Mouse (Mus musculus) layer of hippocampus, postnatal 25 days (tissue): ENCODE measurements around the gene Coq2. TPM values are rescaled to one million over a fixed set of nuclear protein-coding genes. Genes with fewer than 3 reads are reported as not detected.

Experiments
- DNase-seq, 2 experiments: peaks; one replicate each; pipeline ENCODE4 v3.0.0; 2022; ENCODE audit warnings: mixed read lengths in 2 of 2, low spot score in 1 of 2; ENCODE audit errors: extremely low spot score in 1 of 2
- total RNA-seq, 2 experiments: library from RNA; stranded (reverse); gene quantifications; 2 replicates each; pipeline ENCODE4 v1.2.3; 2021

The Coq2 gene
- total RNA-seq, 2 experiments from 2014 or later = 72.4 to 78.9 TPM

DNA sequence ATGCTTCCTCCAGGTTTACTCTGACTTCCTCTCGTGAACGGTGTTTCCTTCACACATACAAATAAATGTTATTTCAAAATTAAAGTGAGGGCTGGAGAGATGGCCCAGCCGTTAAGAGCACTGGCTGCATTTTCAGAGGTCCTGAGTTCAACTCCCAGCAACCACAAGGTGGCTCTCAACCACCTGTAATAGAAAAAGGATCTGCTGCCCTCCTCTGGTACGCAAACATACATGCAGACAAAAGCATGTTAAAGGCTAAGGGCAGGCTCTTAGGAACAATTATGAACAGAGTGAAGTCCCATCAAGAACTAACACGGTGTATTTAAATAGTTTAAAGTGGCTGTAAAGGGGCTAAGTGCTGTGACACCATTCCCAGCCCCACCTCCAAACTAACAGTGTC is 11.1 kb downstream of the Coq2 start:
- DNase-seq = no peak

DNA sequence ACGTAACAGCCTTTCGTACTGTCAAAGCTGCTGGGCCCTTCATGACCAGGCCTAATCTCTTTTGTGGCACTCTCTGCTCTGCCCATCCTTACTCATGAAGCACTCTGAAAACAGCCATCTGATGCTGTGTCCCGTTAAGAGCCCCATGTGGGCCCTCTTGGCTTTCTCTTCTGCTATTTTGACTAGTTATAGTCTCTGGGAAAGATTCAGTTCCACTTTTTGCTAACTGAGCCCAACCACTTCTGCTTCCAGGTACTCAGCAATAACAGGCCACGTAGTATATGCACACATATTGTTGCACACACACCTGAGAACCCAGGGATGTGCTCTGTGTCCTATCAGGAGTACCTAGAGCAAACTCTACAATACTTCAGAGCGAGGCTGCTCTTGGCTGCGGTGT is 11.9 kb downstream of the Coq2 start:
- DNase-seq = no peak

DNA sequence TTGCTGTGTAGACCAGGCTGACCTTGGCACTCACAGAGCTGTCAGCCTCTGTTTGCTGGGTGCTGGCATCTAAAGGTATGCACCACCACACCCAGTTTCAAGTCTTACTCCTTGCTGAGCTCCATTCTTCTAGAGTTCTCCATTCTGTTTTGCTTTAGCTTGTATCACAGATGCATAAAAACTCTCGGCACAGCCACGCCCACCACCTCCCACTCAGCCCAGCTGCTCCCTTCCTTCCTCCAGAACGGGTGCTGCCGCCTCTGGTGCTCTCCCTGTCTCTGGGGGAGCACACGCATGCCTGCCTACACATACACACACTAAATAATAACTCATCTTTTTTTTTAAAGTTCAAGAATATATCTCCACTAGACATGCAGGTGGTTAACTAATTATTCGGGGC is 16.5 kb downstream of the Coq2 start:
- peak in 1 of 2 experiments; percentile 58 for DNase-seq

DNA sequence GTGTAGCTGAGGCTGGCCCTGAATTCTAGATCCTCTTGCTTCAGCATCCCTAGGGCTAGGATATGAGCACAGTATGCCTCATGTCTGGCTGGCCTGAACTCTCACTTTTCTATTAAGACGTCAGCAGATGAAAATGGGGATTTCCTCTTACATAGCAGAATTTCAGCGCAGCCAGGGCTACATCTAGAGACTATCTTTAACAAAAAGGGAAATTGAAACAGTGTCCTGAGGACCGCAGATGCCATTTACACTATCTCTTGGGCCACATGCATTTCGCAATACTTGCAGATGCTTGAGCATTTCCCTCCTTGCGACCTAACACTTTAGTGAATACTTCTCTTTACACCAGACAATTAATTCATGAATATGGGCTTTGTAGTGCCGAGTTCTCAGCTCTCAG is 18.6 kb downstream of the Coq2 start:
- no peak for DNase-seq

DNA sequence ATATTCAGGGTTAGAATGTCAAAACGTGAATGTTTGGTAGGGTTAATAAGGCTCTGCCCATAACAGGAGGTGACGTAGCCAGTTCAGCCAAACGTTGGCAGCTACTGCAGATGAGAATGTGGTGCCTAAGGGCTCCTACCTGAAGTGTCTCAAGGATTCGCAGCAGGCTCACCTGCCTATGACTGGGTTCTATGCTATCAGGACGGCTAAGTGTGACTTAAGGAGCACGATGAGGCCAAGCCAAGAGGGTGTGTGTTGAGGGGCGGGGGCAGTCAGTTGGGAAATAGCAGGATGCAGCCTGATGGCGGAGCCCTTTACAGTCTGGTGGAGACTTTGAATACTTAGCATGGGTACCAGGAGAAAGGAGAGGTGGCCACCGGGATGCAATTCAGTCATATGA is 22.6 kb downstream of the Coq2 start:
- no peak for DNase-seq

DNA sequence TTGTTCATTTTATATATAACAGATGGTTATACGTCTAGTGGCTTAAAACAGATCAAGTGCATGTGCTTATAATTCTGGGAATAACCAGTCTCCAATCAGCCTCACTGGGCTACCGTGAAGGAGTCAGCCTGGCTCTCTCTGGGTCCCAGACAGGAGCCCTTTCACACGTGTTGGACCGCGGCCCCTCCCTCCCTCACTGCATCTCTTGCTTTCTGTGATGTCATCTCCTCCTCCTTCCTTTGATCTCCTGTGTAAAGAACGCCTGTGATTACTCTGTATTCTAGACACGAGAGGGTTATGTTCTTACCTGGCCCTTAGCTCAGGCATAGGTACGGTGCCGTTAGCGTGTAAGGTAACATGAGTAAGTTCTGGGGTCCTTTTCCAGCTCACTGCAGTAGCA is 23.5 kb downstream of the Coq2 start:
- DNase-seq = no peak

DNA sequence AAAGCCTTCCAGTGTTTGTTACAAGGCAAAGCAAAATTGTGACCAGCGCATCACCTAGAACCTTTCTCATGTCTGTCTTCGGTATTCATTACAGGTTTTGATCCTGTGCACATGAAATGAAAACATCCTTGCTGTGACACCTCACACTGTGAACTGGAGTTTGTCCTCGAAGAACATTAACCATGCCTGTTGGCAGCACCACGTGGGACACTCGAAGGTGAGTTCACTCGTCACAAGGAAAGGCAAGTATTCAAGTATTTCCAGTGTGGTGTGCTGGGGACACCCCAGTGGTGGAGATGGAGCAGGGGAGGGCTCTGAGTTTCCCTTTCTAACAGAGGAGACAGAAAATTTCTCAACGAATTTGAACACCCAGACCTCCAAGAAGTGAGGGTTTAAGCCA is 24.0 kb downstream of the Coq2 start:
- no peak for DNase-seq

DNA sequence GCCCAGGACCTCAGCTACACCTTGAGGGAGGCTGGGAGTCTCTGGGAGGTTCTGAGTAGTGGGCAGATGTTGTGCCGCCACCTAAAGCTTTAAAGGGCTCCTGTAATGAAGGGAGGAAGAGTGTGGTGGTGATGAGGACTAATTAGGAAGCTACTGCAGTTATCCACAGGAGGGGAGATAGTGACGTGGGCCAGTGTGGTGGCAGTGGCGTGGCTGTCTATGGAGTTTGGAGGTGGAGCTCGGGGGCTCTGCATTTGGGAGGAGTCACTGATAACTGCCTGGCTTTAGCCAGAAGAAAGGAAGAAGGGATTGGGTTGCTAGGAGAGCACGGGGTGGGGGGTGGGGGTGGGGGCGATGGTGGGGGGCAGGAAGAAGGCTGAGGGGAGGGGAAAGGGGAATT is 26.4 kb downstream of the Coq2 start:
- no peak for DNase-seq

DNA sequence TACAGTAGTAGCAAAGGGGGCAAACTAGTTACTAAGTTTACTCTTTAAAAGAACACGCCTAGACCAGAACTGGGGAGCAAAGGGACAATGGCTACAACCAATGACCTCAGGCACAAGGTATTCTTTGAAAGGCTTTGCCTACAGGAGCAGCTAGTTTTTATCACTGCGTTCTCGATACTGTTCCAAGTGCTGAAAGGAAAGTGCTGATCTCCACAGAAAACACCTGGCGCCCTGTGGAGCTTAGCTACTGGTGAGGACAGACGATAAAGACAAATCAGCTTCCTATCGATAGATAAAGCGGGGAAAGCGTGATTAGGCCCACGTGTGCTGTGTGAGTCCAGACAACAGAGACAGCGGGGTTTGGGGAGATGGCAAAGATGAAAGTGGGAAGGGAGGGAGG is 26.9 kb downstream of the Coq2 start:
- no peak for DNase-seq

DNA sequence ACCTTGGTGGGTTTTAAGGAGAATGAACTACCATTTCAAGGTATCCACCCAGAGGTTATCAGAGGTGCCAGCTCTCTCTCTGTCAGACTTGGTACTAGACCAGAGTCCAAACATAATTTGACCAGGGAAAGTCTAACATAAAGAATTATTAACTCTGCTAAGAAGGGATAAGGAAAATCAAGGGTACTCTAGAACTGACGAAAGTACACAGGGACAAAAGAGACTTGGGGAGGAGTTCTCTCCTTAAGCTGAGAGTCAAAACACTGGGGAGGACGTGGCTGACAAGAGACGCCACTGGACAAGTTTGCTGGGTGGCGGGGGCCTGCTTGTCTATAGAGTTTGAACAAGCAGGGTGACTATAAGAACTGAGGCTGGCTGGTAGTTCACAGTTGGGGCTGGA is 28.4 kb downstream of the Coq2 start:
- DNase-seq = no peak

DNA sequence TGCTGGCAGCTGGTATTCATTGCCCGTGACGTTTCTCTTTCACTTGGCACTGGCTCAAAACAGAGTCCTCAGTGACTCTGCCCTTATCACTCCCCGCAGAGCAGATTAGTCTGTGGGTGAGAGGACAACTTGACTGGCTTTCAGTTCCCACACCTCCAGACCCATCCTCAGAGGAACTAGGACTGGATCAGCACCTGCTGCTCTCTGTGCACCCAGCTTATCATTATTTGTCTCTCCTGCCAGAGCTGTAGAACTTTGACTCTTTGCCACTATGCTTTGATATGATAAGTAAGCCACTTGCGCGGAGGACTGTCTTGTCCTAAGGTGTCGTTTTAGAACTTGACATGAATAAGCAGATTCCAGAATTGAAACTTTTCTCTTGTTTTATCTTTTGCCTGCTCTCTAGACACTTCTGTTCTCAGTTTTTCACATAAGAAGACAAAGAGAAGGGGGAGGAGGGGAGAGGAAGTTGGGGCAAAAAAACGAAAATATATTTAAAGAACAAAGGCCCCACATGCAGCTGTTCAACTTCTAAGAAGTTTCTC is 30.9 kb downstream of the Coq2 start:
- no peak for DNase-seq

DNA sequence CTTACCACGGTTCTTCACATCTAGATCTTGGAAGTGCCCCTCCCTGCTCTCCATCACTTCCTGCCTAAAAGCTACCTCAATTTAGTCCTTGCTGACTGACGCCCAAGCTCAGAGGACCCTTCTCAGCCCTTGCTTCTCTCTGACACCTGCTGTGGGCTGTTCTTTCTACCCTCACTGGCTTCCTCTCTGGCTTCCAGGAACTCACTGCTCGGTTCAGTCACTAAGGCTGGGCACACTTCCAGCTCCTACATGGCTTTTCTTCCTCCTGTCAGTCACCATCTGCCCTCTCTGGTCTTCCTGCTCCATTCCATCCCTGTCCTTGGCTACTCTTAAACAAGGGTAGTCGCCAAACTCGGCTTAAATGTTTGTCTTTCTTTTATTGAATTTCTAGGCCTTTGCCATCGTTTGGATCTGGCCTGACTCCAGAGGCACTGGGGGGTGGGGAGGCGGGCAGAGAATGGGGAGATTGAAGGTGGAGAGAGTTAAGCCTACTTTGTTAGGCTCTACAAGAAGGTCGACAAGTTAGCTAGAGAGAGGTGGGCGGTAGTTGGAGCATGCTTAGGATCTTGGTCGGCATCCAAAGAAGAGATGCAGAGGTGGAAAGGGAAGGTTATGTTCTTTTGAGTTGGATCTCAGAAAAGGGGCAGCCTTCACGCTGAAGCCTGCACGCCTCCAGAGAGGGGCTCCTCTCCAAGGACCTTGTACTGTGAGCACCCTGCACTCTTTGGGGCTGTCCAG is 31.5 kb downstream of the Coq2 start:
- DNase-seq = peak in 1 of 2 experiments; percentile 34

DNA sequence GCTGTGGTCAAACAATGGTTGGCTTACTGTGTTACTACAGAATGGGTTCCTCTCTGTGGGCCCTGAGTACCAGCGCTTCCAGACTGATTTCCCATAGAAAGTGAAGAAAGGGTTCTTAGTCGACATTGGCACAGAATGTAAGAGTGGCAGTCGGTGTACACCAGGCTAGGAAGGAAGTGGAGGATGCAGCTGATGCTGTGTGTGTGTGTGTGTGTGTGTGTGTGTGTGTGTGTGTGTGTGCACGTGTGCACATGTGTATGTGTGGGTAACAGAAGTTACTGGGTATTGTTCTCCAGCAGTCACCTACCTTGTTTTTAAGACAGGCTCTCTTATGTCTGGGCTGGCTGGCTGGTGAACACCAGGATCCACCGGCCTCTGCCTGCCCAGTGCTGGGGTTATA is 32.6 kb downstream of the Coq2 start:
- no peak for DNase-seq

DNA sequence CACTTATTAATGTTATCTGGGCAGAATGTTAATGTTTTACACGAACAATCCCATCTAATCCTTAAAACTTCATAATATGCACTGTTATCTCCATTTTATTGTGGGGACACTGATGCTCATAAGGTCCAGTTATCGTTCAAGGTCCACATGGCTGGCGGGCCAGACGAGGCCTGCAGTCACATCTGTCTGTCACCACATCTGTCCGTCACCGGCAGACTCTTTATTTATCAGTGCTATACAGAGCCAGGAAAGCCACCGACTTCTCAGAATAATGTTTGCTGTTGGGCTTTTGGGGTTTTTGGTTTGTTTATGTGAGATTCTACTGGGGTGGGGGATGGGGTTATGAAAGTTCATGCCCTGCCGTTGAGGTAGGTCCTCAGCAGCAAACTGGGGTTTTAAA is 36.5 kb downstream of the Coq2 start:
- no peak for DNase-seq

DNA sequence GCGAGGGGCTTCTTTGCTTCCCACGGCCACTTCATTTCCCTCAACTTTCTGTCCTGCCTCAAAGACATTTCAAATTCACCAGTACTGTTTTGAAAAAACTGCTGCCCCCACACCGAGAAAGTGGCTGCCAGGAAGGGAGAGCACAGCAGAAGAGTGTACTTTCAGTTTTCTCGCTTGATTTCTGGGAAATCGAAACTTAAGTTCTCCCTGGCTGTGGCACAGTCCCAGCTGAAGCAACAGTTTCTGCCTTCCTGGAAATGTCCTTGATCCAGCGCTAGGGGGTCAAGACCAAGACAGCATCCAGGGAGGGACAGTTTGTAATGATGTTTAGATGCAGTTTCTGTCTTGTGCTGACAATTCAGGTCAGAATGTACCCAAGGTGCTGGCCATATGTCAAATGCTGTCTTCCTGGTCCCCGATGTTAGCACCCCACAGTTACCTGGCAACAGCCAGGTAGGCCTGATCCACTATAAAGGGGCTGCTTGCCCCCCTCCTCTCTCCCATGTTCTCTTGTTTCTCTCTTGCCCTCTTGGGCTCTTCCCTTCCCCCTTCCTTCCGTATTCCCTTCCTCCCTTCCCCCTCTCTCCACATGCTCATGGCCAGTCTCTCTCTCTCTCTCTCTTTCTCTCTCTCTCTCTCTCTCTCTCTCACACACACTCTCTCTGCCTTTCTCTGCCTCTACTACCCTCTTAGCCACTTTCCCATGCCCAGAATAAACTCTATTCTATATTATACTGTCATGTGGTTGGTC is 38.0 kb downstream of the Coq2 start:
- no peak for DNase-seq

DNA sequence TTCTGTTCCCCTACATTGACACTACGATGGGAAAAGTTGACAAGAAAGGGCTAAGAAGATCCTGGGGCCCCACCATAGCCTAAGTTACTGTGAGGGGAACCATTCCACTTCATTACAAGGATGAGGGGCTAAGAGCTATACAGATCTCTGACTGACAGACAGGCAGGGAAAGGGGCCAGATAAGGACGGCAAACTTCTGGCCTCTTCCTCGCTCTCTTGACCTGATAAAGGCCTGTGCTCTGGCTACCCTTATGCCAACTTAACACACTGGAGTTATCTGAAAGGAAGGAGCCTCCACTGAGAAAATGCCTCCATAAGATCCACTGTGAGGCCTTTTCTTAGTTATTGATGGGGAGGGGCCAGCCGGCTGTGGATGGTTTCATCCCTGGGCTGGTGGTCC is 39.0 kb downstream of the Coq2 start:
- DNase-seq = no peak

DNA sequence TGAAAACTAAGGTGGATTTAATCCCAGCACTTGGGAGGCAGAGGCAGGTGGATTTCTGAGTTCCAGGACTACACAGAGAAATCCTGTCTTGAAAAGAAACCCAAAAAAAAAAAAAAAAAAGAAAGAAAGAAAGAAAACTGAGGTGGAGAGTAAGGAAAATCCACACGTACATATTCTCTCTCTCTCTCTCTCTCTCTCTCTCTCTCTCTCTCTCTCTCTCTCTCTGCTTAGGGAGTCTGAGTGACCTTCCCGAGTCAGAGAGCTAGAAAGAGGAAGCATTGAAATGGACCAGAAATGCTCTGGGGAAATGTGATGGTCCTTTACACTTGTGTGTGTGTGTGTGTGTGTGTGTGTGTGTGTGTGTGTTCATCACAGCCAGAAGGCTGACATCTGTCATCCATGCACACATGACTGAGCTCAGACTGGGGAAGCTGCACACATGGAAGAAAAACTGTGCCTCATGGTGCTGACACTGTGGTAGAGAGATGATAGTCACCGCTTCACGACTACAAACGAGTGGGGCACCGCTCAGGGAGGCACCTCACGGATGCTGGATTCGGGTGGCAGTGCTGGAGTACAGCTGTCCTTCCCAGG is 40.0 kb downstream of the Coq2 start:
- no peak for DNase-seq

DNA sequence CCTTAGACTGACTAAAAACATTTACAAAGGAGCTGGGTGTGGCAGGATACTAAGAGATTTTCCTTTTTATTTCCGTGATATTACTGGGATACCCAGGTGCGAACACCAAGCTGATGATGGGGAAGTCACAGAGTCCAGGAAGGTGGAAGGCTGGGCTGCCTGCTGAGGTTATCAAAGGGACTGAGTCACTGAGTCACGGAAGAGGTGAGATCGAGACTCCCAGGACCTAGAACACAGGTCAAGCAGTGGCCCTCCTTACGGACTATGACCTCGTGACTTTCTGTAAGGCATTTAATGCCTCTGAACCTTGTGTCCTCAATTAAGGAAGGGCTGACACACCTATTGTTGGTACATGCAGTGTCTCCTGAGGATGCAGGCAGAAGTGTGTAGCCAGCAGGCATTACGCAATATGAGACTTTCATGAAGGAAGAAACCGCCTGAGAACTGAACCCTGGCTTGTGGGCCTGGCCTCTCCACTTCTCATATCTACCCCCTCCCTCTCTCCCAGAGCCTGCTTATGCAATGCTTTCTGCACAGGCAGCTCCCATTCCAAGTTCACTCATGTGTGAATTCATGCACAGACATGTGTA is 42.3 kb downstream of the Coq2 start:
- no peak for DNase-seq

DNA sequence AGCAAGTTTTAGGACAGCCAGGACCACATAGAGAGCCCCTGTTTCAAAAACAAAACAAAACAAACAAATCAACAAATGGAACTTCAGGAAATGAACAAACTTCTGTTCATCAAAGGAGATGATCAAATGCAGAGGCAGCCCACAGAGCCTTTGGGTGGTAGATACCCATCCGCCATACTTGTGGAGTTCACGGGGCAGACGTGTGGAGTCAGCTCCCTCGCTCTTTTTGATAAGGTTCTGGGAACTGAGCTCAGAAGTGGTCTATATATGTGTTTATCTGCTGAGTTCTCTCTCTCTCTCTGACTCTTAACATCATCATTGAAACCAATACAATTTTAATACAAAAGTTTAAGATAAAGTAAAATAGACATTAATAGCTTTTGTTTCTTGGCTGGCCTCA is 46.1 kb downstream of the Coq2 start:
- no peak for DNase-seq

DNA sequence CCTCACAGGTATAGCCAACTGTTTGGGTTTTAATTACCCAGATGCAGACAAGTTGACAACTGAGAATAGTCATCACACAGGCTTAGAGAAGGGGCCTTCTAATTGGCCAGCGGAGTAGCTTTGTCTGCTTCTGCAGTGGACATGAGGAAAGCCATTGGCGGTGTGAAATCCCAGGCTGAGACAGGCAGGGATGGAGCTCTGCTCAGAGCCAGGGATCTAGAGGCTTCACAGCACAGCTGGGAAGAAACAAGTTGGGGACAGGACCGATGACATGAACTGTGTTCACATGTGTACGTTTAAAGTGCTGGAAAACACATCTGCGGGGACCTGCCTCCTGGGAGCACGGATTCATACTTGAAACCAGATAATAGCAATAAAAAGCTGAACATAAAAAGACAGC is 48.4 kb downstream of the Coq2 start:
- no peak for DNase-seq

DNA sequence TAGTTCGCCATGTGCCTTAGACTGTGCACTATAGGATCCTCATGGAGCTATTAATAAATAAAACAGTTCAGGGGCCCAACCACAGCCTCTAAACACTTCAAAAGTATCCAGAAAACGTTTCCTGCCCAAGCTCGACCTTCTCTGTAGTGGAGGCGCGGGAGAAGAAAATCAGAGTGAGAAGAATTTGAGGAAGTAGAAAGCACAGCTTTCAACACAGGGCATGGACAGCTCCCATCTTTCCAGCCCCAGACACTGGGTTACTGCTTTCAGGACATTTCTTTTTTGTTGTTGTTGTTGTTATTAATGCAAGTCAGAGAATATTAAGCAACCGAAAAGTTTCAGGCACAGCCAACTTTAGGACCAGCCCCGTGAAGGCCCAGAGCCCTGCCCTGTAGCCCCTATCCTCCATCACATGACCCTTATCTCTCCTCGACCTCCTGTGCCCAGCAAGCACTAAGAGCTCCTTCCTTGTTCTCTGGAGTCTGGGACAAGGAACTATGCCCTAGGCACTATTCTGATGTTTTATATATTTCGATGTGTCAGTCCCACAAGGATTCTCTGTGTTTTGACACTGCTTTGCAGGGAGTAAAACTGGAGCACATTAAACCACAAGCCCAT is 50.1 kb downstream of the Coq2 start:
- no peak for DNase-seq
